Mouse (Mus musculus) mature B cell (primary cell): Measurements from ENCODE around the gene Atp8b3.

ENCODE experiments used
- in situ Hi-C: fragments of 300-500 bp; cut with MboI; formaldehyde crosslinking; loops from 2 replicates; pipeline ENCODE4 v1.14.3; 2019

The Atp8b3 gene

DNA sequence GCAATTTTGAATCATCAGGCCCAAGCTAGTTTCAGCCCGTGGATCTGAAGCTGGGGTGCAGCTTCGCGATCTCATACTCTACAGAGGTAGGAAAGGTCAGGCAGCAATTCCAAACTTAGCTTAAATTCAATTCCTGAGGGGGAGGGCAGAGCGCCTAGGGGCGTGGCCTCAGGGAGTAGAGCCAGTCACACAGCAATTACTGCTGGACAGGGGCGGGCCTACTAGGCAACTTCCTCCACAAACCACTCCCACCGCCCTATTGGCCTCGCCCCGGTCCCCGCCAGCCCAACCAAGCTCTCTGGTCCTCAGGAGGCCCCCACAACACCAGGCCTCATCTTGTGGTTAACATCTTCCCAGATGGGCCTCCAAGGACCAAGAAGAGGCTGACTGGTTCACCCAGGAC is 30.7 kb upstream of the Atp8b3 start:
- in situ Hi-C loops = no loop called here

DNA sequence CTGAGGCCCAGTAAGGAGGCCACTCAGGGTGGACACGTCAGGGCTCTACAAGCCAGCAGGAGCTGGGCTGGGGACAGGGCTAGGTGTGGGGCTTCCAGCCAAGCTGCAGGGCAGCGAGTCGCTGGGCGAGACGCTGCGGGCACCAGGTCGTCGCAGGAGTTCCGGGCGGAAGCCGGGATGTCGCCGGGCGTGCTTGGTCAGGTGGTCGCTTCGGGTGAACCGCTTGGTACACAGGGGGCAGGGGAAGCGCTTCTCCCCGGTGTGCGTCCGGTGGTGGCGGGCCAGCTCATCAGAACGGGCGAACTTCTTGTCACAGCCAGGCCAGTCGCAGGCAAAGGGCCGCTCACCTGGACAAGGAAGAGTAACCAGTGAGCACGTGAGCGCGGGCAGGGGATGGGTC is 30.0 kb upstream of the Atp8b3 start:
- in situ Hi-C loops = no loop called here

DNA sequence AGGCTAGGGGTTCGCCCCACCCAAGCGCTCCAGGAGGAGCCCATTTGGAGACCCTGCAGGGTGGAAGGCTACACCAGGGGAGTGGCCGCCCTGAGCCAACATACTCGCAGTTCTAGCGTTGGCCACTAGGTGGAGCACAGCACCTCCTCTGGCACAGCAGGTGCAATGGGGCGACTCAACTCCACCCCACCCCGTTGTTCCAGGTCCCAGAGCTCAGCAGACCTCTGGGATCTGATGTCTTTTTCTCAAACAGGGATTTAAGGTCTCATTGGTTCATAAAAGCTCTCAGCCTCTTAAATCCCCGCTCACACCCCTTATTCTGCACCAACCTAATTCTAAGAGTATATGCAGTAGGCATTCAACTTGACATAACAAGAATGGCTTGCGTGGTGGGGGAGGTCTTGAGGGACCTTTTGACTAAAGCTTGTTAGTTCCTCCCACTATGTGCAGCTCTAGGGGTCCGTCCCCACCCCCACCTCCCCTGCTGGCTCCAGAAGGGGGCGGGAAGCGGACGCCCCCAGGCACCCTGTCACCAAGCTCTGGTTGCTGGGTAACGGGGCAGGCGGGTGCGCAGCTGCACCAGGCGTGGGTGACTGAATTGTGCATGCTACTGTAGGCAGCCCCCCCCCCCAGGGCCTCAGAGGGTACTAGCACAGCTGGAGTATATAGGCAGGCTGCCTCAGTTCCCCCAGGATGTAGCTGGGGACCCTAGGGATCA is 27.6 kb upstream of the Atp8b3 start:
- in situ Hi-C loops = no loop called here

DNA sequence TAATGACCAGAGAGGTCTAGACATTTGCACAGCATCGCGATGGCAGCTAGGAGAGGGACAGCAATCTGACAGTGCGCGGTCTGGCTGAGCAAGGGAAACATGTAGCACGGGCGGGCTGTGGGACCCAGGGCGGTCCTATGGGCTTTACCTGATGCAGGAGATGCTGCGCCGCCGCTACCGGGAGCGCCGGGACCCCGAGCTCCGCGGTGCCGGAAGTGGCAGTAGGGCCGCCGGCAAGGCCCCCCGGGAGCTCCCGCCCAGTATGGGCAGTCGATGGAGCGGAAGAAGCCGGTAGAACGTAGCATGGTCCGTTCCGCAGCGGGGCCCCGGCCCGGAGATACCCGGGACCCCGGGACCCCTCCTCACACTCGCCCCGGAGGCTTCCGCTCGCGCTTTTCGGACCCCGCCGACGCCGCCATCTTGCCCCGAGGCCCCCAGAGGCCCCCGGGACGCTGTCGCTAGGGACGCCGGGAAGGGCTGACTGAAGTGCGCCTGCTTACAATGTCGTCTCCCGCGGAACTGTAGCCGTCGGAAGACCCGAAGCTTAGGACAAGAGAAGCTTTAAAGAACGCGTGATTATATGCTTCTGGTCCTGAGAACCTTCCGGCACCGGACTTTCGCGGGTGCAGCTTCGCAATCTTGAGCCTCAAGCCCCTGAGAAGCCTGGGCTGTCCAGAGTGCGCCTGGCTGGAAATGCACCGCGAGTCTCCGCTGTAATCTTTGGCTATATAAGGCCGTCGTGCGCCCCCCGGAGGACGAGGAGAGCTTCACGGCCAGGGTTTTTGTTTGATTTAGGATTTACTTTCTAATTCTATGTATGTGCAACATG is 22.4 kb upstream of the Atp8b3 start, which contains the start of gene Rexo1:
TSS of gene Rexo1 (minus strand) at position 445 of the 829 bp plus-strand sequence.
- in situ Hi-C loops = no loop called here

DNA sequence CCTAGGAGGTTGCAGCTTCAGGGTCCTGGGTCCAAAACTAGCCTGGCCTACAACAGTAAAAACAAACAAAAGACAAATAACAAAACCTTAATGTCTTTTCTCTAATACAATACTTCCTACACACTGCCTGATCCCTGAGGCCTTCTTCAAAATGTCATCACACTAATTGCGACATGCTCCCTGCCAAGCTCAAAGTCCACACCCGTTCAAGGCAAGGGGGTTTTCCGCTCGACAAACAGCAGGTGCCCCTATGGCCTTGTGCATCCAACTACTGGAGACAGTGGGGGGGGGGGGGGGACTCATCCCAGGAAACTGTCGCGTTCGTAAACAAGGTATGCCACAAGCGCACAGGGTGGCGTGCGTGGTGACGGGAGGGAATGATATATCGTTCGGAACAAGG is 21.7 kb upstream of the Atp8b3 start:
- in situ Hi-C loops = no loop called here

DNA sequence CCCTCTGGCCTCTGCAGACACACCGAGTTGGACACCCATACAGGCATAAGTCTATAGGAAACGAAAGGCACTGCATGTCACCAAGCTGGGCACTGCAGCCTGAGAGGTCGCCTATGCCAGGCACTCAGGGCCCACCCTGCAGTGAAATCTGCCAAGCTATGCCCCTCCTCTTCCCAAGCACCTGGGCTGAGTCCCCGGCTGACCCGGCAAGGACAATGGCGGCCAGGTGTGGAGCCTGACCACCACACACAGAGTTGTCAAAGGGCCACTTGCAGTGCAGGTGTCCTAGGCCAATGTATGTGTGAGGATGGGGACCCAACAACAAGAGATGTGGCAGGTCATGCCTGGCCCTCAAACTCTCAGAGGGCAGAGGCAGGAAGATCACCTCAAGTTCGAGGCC is 20.5 kb upstream of the Atp8b3 start:
- in situ Hi-C loops = no loop called here

DNA sequence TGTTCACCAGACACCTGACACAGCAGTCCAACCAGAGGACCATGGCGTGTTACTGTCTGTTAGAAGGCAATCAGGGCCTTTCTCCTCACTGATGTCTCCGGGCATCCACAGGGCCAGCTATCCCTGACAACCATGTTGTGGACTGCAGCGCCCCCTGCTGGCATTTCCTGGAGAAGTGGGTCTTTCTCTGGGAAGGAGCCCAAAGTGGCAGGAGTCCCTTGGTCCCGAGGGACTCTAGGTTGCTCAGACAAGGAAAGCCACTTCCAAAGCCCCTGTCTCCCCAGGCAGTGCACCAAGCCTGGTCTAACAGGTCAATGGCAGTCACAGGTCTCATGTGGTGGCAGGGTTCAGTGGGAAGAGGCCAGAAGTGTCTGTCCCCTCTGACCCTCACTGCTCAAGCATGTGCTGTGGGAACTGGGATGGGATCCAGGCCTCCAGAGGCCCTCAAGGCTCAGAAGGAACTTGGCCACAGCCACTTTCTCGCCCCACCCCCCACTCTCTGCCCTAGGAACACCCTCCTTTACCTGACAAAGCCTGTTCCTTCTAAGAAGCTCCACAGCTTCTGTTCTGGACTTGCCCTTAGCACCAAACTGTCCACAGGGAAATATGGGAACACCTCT is 18.5 kb upstream of the Atp8b3 start:
- in situ Hi-C loops = no loop called here

DNA sequence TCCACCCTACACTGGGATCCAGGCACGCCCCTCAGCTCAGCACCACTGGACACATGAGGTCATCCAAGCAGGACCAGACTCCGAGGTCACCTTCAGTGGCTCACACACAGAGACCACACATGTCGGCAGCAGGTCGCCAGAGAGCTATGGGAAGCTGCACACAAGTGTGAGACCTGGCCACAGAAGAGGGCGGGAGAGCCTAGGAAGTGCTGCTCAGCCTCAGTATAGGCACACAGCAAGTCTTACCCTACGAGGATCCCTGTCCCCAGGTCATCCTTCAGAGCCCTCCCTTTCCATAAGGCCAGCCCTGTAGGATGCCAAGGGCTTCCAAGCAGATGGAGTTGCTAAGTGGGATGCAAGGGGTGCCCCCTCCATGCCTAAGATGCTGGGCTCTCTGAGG is 15.1 kb upstream of the Atp8b3 start:
- in situ Hi-C loops = no loop called here

DNA sequence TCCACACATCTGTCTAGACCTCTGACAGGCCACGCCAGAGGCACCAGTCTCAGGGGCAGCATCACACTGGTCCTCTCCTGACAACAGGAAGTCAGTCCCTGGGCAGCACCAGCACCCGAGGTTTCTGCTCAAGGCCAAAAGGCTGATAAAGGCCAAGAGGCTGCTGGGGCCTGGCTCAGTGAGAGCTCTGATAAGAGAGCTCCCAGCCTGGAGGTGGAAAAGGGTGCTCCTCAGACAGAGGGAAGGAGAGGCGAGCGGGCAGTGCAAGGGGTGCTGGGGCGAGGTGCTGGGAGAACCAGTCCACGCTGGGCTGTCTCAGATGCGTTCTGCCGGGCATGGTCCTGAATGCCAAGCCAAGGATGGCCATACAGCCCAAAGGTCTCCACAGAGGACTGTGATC is 14.7 kb upstream of the Atp8b3 start:
- in situ Hi-C loops = no loop called here

DNA sequence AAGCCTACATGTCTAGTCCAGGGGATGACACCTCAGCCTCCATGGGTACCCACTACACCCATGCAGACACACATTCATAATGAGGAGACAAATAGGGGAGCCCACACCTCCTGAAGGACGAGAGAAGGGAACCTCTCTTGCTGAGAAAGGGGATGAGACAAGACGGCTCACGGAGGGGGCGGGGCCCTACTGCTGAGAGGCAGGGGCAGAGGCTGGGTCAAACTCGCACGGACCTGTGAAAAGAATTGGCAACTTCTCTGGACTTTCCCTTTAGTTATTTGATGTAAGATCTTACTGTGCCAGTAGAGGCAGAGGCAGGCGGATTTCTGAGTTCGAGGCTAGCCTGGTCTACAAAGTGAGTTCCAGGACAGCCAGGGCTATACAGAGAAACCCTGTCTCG is 13.4 kb upstream of the Atp8b3 start:
- in situ Hi-C loops = no loop called here

DNA sequence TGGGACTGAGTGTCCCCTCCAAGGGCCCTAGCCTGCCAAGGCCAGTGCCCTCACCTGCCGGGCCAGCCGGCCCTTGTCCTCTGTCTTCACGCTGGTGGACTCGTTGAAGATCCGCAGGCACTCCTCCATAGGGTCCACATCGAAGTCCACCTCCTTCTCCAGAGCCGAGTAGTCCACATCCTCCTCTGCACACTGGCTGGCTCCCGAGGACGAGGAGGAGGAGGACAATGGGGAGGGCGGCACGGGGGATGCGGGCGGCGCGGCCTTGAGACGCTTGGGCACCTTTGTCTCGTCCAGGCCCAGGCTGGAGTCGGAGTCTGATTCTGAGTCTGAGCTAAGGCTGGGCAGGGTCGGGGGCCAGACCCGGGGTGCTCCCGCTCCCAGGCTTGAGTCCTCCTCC is 10.4 kb upstream of the Atp8b3 start:
- in situ Hi-C loops = no loop called here

DNA sequence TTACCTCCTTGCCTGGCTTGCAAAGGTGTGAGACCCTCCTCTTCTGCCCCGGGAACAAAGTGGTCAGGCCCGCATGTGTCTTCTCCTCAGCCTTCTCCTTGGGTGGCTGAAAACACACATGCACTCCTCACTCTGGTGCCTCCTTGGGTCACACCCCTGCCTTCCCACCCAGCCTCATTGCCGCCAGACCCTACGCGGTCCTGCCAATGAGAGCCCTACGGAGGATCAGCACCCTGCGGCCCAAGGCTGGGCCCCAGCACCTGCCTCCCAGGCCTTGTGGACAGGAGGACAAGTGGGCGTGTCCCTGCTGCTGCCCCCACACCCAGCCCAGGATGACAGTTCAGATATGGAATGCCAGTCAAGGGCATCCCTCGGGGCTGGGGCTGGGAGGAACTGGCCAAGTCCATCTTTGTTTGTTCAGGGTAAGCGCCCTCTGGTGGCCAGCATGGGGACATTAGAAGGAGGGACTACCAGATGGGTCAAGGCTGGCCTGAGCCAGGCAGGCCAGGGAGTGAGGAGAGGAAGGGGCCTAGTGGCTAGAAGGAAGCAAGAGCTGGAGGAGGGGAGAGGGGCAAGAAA is 9.6 kb upstream of the Atp8b3 start:
- in situ Hi-C loops = no loop called here

DNA sequence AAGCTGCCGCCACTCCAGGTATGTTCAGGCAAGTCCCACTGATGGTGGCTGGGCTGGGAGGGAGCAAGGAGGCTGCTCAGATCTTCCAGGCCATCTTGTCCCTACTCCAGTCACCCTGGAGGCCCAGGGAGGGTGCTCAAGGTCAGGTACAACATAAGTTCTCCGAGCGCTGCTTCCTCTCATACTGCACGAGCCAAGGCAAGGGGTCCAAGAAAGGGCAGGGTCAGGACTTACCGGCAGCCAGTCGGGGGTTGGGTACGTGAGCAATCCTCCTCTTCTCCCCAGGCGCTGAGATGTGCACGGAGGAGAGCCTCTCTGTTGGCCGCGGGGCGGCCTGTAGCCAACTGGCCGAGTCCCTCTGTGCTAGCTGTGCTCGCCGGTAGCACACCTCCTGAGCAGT is 8.6 kb upstream of the Atp8b3 start:
- in situ Hi-C loops = no loop called here

DNA sequence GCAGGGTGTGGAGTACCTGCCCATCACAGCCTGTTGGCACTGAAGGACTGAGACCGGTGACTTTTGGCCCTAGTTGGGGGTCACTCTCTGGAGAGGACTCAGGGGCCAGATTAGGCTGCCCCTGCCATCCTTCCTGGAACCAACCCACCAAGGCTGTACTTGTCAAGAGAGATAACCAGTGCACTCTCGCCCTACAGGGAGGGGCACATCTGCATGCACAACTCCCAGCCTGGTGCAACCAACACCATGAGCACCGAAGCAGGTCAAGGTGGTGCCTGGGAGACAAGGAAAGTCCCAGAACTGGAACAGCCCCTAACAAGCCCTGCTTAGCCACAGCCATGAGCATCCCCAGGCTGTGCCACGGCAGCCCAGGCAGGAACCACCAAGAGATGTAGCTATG is 8.0 kb upstream of the Atp8b3 start:
- in situ Hi-C loops = no loop called here

DNA sequence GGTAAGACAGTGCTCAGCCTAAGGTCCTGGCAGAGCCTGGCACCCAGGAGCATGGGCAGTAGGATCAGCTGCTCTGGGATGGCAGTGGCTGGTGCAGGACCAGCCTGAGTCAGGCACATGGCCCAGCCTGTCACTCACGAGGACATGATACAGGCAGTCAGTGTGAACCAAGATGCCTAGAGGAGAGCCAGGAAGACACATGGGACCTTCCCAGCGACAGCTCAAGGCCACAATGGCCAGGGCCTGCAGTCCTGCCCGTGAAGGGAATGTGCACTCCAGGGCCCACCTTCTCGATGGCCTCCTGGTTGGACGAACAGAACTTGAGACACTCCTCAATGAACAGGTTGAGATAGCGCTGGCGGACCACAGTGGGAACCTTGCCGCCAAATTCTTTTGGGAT is 6.7 kb upstream of the Atp8b3 start:
- in situ Hi-C loops = no loop called here

DNA sequence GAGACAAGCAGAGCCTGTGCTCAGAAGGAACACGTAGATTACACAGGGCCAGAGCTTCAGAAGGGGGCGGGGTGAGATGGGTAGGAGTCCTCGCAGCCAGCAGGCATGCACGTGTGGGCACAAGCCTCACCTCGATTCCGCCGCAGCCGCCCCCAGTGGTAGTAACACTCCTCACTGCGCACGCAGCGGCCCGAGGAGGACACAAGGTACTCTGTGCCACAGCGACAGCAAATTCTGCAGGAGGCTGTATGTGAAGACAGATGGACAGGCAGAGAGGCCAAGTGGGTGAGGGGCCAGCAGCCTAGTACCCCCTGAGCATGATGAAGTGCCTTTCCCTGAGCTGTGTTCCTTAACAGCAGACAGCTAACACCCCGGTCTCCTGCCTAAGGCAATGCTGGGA is 4.9 kb upstream of the Atp8b3 start:
- in situ Hi-C loops = no loop called here

DNA sequence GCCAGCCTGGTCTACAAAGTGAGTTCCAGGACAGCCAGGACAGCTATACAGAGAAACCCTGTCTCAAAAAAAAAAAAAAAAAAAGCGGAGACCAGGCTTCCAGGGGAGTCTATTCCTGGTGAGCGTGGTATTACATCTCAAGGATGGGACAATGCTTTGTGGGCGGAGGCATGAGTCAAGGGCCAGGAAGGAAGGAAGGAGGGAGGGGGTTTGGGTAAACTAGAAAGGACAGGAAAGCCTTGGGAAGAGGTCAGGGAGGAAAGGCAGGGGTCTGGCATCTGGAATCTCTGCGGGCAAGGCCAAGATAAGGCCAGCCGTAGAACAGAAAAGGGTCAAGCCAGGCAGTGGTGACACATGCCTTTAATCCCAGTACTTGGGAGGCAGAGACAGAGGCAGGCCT is 569 bp upstream of the Atp8b3 start:
- in situ Hi-C loops = no loop called here

DNA sequence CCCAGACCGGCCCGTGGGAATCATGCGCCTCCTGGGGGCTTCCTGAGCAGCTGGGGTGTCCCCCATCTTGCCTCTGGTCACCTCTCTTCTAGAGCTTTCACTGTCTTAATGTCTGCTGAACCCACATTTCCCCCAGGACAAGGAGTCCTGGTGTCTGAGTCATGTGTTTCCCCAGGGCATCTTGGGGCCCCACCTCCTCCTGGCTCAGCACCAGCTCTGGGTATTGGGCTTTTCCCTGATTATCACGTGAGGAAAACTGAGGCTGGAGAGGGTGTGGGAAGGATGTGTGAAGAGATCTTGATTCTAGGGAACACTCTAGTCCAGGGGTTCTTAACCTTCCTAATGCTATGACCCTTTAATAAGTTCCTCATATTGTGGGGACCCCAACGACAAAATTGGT is 744 bp downstream of the Atp8b3 start:
- in situ Hi-C loops = no loop called here

DNA sequence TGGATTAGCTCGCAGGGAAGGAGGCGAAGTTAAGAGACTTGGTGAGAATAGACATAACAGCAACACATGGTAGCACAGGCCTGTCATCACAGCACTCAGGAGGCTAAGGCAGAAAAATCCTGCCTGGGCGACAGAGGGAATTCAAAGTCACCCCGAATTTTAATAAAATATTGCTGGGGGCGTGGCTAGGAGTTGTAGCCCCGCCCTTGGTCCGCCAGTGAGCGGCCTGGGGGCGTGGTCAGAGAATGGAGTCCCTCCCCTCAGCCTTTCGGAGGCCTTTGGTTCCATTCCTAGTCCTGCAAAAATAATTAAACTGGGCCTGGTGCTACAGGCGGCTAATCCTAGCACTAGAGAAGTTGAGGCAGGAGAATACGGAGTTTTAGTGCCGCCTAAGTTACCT is 3.2 kb downstream of the Atp8b3 start:
- in situ Hi-C loops = no loop called here

DNA sequence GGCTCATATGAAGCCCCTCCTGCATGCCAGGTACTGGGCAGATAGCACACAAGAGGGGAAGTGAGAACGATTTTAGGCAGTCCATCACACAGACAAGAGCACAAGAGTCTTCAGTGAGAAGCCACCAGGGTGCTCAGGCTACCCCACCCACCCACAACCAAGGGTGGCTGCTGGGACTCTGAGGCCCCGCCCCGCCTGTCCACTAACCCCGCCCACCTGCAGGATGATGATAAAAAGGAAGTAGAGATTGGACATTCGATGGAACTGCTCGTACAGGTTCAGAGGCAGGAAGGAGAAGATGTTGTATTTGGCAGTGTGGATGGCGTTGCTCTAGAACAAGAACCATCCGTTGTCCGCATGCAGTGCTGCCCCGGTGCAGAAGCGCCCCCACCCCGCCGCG is 3.9 kb downstream of the Atp8b3 start:
- in situ Hi-C loops = no loop called here

DNA sequence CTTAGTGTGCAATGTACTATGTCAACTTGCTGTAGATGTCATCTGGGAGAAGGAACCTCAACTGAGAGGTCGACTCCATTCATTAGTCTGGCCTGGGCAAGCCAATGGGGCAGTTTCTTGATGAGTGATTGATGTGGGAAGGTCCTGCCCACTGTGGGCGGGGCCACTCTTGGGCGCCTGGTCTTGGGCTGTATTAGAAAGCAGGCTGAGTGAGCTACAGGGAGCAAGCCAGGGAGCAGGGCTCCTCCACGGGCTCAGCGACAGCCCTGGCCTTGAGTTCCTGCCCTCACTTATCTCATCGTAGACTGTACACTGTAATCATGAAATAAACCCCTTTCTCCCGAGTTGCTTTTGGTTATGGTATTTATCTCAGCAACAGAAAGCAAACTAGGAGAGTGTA is 5.2 kb downstream of the Atp8b3 start:
- in situ Hi-C loops = no loop called here

DNA sequence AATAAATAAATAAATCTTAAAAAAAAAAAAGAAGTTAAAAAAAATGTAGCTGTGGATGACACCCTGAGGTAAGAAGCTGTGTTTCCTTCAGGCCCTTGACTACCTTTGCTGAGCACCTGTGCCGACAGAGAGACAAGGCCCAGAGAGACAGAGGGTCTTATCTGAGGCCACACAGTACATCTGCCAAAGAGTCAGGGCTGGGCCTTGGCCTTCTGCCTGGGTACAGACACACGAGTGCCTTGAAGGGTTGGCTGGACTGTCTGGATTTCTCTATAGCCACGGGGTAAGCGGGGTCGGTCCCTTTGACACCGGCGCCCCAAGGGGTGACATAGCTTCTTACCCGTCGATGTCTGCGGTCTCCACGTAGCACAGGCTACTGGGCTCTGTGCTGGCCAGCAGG is 6.1 kb downstream of the Atp8b3 start:
- in situ Hi-C loops = no loop called here

DNA sequence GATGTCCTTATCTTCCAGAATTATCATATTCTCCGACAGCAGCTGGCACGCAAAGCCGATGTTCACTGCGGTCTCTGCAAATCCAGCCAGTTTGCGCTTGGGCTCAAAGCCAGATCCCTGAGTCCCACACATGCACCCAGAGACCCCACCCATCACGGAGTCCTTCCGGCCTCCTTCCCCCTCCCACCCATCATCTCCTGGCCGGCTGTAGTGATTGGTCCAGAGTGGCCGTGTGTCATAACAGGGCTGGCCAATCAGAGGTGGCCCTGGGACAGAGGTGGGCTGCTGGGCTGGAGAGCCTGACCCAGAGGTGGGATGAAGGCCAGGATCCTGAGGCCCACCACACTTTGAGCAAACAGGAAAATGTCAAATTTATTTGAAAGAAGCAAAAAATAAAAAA is 12.8 kb downstream of the Atp8b3 start:
- in situ Hi-C loops = no loop called here
